Mouse (Mus musculus) hindbrain, embryonic 10.5 days (tissue): Measurements from ENCODE around the gene Hint1. TPM values are rescaled to one million over a fixed set of nuclear protein-coding genes. Genes with fewer than 3 reads are reported as not detected.
"Not testable (repeated sequence)": the region's sequence is repeated elsewhere in the genome, so short reads cannot be mapped to it uniquely, and the experiment has no call there.

Experiments
- DNase-seq: peaks from one replicate; pipeline ENCODE4 v3.0.0-alpha.2; 2017; ENCODE audit warnings: low spot score
- H3K27ac ChIP-seq: fragments of 300-500 bp; sonication (generic); 2 replicates; pipeline ENCODE4 v1.5.1; 2016; ENCODE audit warnings: mild to moderate bottlenecking, moderate library complexity
- H3K27me3 ChIP-seq: fragments of 300-500 bp; sonication (generic); 2 replicates; pipeline ENCODE4 v1.6.1; 2016; ENCODE audit warnings: mild to moderate bottlenecking; ENCODE audit not compliant: poor library complexity, insufficient read depth, severe bottlenecking
- H3K36me3 ChIP-seq: fragments of 300-500 bp; sonication (generic); 2 replicates; pipeline ENCODE4 v1.6.1; 2016; ENCODE audit warnings: mild to moderate bottlenecking, moderate library complexity
- H3K4me1 ChIP-seq: fragments of 300-500 bp; sonication (generic); replicated peaks from 2 replicates; pipeline ENCODE4 v1.6.1; 2016; ENCODE audit warnings: mild to moderate bottlenecking
- H3K4me3 ChIP-seq: fragments of 300-500 bp; sonication (generic); 2 replicates; pipeline ENCODE4 v1.5.1; 2016; ENCODE audit warnings: mild to moderate bottlenecking, moderate library complexity
- H3K9me3 ChIP-seq: fragments of 300-500 bp; sonication (generic); 2 replicates; pipeline ENCODE4 v1.6.1; 2016; ENCODE audit warnings: mild to moderate bottlenecking, moderate library complexity
- WGBS: fragments of 180-500 bp; shearing (Covaris S2); methylation state at CpG from one replicate; pipeline ENCODE4 v1.1.7; 2016; 5-methylcytosine and 5-hydroxymethylcytosine counted together
- polyA plus RNA-seq: library from polyadenylated mRNA; unstranded; fragments of >200 nt; fragmentation: Nextera tagmentation; extraction: Ambion mirVana; gene quantifications from 2 replicates; pipeline ENCODE4 v1.2.1, GENCODE M21; 2016

The Hint1 gene
- polyA plus RNA-seq, 1 experiment from 2014 or later: 627 TPM

DNA sequence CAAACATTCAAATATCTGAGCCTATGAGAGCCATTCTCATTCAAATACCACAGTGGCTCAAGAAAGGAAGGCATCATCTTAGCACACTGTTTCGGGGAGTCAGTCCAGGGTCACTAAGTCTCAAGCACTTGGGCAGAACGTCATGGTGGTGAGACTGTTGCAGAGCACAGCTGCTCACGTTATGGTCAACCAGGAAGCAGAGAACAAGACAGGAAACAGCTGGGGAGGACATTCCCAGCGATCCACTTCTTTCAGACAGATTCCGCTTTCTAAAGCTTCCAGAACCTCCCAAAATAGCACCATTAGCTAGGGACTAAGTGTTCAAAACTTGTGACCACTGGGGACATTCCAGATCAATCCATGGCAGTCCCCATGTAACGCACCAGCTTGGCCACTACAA, 21.7 kb downstream of the Hint1 start:
- Histone ChIP-seq H3K27me3 (no peaks in the 10 kb centered on the region), H3K4me1 (peaks cover 25% of the 10 kb centered on the region), H3K27ac (no peak overlapping the region), H3K36me3 (no peaks in the 10 kb centered on the region), H3K4me3 (no peak overlapping the region), H3K9me3 (no peaks in the 10 kb centered on the region)
- no peak for DNase-seq
- 87% methylated on average over 6 of the region's 6 CpGs for WGBS

GRCm38 (mm10) chr11:54891341-54891740, 25.2 kb downstream of the Hint1 start:
- 77% methylated on average over 5 of the region's 5 CpGs for WGBS
- H3K27me3 ChIP-seq: no peaks in the 10 kb centered on the region
- H3K9me3 ChIP-seq: no peaks in the 10 kb centered on the region
- no peak for DNase-seq
- no peak overlapping the region for H3K27ac ChIP-seq
- H3K36me3 ChIP-seq: no peaks in the 10 kb centered on the region
- peaks cover 15% of the 10 kb centered on the region; the same call in 1 of the 2 replicates for H3K4me1 ChIP-seq
- H3K4me3 ChIP-seq: no peak overlapping the region

DNA sequence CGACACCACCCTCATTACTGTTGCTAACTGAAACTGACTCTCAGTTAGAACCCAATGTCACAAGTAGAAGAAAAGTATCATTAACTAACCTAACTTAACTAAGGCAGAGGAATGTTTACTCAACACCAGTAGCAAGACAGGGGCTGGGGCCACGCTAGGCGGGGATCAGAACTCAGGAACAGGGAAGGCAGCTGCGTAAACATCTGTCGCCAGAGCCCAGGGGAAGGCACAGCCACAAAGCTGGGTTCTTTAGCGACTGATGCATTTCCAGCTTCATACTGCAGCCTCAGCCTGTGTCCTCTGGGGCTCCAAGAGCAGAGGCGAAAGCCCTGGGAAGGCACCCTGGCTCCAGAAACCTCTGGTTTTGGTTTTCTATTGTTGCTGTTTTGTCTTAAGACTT, 25.9 kb downstream of the Hint1 start:
- no peak overlapping the region for H3K27ac ChIP-seq
- 47% methylated on average over 7 of the region's 7 CpGs for WGBS
- DNase-seq: no peak
- peaks cover 16% of the 10 kb centered on the region; the same call in 1 of the 2 replicates for H3K4me1 ChIP-seq
- H3K9me3 ChIP-seq: no peaks in the 10 kb centered on the region
- H3K27me3 ChIP-seq: no peaks in the 10 kb centered on the region
- H3K36me3 ChIP-seq: no peaks in the 10 kb centered on the region
- no peak overlapping the region for H3K4me3 ChIP-seq

GRCm38 (mm10) chr11:54894589-54894988, 28.4 kb downstream of the Hint1 start:
- peaks cover 22% of the 10 kb centered on the region for H3K4me1 ChIP-seq
- DNase-seq: no peak
- no peaks in the 10 kb centered on the region for H3K36me3 ChIP-seq
- H3K4me3 ChIP-seq: no peak overlapping the region
- WGBS: 76% methylated on average over 9 of the region's 9 CpGs
- H3K27me3 ChIP-seq: no peaks in the 10 kb centered on the region
- no peak overlapping the region for H3K27ac ChIP-seq
- no peaks in the 10 kb centered on the region for H3K9me3 ChIP-seq

GRCm38 (mm10) chr11:54896646-54897045, 30.5 kb downstream of the Hint1 start:
- not testable (repeated sequence) for H3K9me3 ChIP-seq, H3K27ac ChIP-seq, H3K4me3 ChIP-seq, H3K27me3 ChIP-seq, DNase-seq, H3K36me3 ChIP-seq
- WGBS: 94% methylated on average over 3 of the region's 3 CpGs
- H3K4me1 ChIP-seq: peaks cover 20% of the 10 kb centered on the region

DNA sequence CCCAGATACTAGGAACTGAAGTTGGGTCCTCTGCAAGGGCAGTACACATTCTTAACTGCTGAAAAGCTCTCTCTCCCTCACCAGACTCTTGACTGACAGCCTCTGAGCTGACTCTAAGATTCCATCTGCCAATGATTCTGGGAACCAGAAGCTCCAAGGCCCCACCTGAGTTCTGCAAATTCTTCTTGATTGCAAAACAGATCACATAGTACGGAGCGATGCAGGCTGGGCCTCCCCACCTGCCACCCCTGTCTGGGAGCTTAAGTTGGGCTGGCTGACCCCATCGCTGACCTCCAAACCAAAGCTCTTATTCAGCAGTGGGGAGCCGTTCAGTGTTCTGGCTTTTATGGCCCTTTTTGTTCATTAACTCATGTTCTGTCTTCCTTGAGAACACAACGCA, 31.3 kb downstream of the Hint1 start:
- no peak overlapping the region for H3K27ac ChIP-seq
- H3K9me3 ChIP-seq: no peaks in the 10 kb centered on the region
- no peak overlapping the region for H3K4me3 ChIP-seq
- no peaks in the 10 kb centered on the region for H3K36me3 ChIP-seq
- H3K27me3 ChIP-seq: peaks cover 6% of the 10 kb centered on the region; the same call in 1 of the 2 replicates
- no peak for DNase-seq
- 50% methylated on average over 5 of the region's 5 CpGs for WGBS
- H3K4me1 ChIP-seq: peaks cover 15% of the 10 kb centered on the region

DNA sequence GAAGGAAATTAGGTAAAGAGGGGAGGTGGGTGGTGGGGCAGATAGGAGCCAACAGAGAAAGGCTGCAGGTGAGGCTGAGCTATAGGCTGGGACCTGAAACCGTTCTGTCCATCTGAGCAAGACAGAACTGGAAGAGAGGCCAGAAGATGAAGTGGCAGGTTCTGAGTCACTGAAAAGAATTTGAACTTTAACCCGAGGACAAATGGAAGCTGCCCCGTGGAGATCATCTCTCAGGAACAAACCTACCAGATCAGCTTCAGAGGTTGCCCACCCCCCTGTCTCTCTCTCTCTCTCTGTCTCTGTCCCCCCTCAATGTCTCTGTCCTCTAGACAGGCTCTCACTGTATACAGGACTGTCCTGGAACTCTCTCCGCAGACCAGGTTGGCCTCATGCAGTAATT, 33.5 kb downstream of the Hint1 start:
- H3K4me3 ChIP-seq: no peak overlapping the region
- no peaks in the 10 kb centered on the region for H3K9me3 ChIP-seq
- H3K4me1 ChIP-seq: peaks cover 33% of the 10 kb centered on the region
- 69% methylated on average over 4 of the region's 4 CpGs for WGBS
- no peaks in the 10 kb centered on the region for H3K36me3 ChIP-seq
- DNase-seq: no peak
- H3K27ac ChIP-seq: no peak overlapping the region
- peaks cover 6% of the 10 kb centered on the region; the same call in 1 of the 2 replicates for H3K27me3 ChIP-seq

DNA sequence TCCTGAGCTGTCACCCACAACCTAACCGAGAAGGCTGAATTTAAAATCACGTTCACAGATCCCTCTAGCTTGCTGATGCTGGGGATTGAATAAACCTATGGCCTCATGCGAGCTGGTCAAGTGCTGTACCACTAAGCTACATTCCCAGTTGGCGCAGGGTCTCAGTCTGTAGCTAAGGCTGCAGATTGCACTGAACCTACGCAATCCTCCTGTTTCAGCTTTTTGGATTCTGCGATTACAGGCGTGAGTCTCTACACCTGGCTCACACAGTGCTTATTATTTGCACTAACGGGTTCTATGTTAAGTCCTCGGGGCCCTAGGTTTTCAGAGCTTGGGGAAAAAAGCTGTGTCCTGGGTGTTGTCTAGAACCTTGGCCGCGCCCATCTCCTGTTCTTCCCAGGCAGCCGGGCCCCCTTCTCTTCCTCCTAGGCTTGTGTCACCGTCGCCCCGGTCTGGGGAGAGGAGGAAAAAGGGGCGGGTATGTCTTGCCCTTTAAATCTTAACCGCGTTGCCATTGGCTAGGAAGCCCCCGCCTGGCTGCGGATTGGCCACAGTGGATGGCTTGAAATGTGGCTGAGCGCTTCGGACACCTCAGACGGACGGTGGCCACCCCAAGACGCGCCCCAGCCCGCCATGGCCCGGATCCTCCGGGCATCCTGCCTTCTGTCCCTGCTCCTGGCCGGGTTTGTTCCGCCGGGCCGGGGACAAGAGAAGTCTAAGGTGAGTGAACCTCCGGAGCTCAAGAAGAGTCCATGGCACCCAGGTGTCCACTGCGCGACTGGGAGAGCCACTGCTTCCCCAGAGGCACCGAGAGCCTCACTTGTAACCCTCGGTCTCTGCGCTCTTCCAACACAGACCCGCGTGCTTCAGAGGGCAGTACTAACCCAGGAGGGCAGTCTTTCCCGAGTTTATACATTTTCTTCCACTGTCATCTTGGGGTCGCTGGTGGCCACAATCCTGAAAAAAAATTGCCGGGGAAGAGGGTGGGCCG, 36.4 kb downstream of the Hint1 start, which contains the start of gene Gpx3:
Gene Gpx3, plus strand, starts transcription at position 121 of the 991 bp plus-strand sequence.
- peak; percentile 83 for DNase-seq
- peak within 1 kb of the TSS; percentile 67 for H3K4me3 ChIP-seq
- peak within 1 kb of the TSS; percentile 81 for H3K27ac ChIP-seq
- peaks cover 34% of the 10 kb centered on the region for H3K4me1 ChIP-seq
- H3K36me3 ChIP-seq: peaks cover 13% of the 10 kb centered on the region; the same call in 1 of the 2 replicates
- peaks cover 6% of the 10 kb centered on the region; the same call in 1 of the 2 replicates for H3K27me3 ChIP-seq
- no peaks in the 10 kb centered on the region for H3K9me3 ChIP-seq
- WGBS: 17% methylated on average over 45 of the region's 45 CpGs

DNA sequence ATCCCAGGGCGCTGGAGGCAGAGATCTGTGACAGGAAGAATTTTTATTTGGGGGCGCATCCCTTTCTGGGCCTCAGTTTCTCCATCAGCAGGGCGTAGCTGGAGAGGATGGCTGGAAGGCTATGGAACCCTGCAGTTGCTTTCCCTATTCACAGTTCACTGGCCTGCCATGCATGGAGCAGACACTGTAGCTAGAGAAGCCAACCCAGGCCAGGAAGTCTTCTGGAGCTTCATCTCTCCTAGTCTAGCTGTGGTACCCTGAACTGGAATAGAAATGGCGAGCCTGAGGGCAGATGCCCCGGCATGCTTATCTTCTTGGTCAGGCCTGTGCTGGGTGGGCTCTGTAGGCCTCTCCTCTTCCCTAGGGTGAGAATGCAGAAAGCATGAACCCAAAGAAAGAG, 37.2 kb downstream of the Hint1 start:
- WGBS: 70% methylated on average over 5 of the region's 5 CpGs
- Histone ChIP-seq H3K27ac (peak overlapping the region; percentile 81; the same call in 1 of the 2 replicates), H3K4me1 (peaks cover 34% of the 10 kb centered on the region), H3K36me3 (peaks cover 19% of the 10 kb centered on the region; the same call in 1 of the 2 replicates), H3K4me3 (peak overlapping the region; percentile 67), H3K9me3 (no peaks in the 10 kb centered on the region), H3K27me3 (peaks cover 6% of the 10 kb centered on the region; the same call in 1 of the 2 replicates)
- no peak for DNase-seq

DNA sequence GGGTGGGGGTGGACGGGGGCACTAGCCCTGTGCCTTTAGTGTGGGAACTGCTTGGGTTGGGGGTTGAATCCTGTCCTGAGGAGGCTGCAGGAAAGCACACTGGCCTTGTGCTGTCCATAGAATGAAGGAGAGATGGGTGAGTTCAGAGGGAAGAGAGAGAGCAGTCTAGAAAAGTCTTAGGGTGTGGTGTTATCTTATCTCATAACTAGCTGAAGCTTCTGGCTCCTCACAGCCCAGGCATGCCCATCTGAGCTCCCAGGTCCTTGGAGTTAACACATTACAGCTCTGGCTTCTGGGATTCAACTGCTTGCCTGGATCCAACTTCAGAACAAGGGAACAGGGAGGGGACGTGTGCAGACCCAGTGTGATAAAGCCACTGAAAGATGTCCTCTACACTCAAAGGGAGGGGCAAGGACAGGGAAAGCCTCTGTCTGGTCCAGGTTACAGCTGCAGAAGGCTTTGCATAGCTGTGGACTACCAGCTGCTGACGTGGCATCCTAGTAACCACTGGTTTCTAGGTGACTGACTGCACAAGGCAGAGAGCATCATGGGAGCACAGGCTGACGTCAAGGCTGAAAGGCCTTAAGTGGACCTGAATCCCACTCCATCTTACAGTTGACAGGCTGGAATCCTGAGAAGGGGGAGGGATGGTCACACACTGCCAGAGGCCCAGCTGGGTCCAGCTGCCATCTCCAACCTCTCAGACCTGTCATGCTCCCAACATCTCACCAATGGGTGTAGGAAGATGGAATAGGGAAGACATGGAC, 37.9 kb downstream of the Hint1 start:
- Histone ChIP-seq H3K4me3 (peak overlapping the region; percentile 4; the same call in 1 of the 2 replicates), H3K36me3 (peaks cover 27% of the 10 kb centered on the region), H3K27me3 (peaks cover 6% of the 10 kb centered on the region; the same call in 1 of the 2 replicates), H3K9me3 (no peaks in the 10 kb centered on the region), H3K4me1 (peaks cover 34% of the 10 kb centered on the region), H3K27ac (no peak overlapping the region)
- WGBS: 58% methylated on average over 4 of the region's 4 CpGs
- peak; percentile 38 for DNase-seq

DNA sequence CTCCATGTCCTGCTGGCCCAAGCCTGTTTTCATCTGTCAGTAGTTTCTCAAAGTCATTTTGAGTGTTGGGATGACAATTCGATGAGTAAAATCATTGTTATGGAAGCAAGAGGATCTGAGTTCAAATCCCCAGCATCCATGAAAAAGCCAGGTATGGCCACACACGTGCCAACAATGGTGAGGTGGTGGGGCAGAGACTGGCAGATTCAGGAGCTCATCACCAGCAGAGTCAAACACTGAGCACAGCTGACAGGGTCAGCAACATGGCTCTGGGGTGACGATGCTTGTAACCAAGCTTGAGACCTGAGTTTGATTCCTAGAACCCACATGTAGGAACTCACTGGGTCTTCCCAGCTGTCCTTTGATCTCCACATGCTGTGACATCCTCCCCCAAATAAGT, 38.9 kb downstream of the Hint1 start:
- peaks cover 37% of the 10 kb centered on the region for H3K36me3 ChIP-seq
- H3K27ac ChIP-seq: no peak overlapping the region
- H3K4me3 ChIP-seq: no peak overlapping the region
- WGBS: 88% methylated on average over 3 of the region's 3 CpGs
- H3K9me3 ChIP-seq: no peaks in the 10 kb centered on the region
- H3K27me3 ChIP-seq: peaks cover 6% of the 10 kb centered on the region; the same call in 1 of the 2 replicates
- DNase-seq: no peak
- peaks cover 34% of the 10 kb centered on the region for H3K4me1 ChIP-seq

DNA sequence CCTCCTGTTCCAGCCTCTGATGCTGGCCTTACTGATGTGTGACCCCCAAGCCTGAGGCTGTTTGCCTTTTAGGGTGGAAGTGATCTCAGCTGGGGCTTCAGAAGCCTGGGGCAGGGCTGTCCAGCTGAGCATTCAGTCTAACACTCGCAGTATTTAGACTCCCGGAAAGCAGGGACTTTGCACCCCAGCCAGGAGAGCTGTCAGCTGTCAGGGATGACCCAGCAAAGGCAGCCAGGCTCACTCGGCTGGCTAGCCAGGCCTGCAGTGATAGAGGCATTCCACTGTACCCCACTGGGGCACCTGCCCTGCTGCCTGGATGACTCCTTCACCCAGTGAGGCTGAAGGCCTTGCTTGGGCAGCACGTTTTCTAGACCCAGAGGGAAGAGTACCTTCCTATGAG, 39.7 kb downstream of the Hint1 start:
- peaks cover 45% of the 10 kb centered on the region for H3K36me3 ChIP-seq
- H3K4me3 ChIP-seq: no peak overlapping the region
- H3K9me3 ChIP-seq: no peaks in the 10 kb centered on the region
- DNase-seq: no peak
- WGBS: 61% methylated on average over 4 of the region's 4 CpGs
- H3K4me1 ChIP-seq: peaks cover 34% of the 10 kb centered on the region
- no peak overlapping the region for H3K27ac ChIP-seq
- peaks cover 6% of the 10 kb centered on the region; the same call in 1 of the 2 replicates for H3K27me3 ChIP-seq
